Mouse (Mus musculus): ENCODE measurements around the gene Slc29a1. TPM values are rescaled to one million over a fixed set of nuclear protein-coding genes. Genes with fewer than 3 reads are reported as not detected.

The Slc29a1 gene
- polyA plus RNA-seq, 1 experiment from 2014 or later, result 53.4 TPM

- WGBS, result under 1% methylated on average over 41 of the region's 41 CpGs
- Histone ChIP-seq H3K4me1 (peaks cover 40% of the 10 kb centered on the region), H3K27me3 (replicated peaks; ENCODE audit: low read depth, poor library complexity, severe bottlenecking) (no peaks in the 10 kb centered on the region)
Measured at GRCm38 (mm10) chr17:45573087-45573779, 26.2 kb downstream of the Slc29a1 start, which contains the start of gene Hsp90ab1. TSS of gene Hsp90ab1 (minus strand) at chr17:45573271.

GRCm38 (mm10) chr17:45572103-45573086 is 27.0 kb downstream of the Slc29a1 start:
- under 1% methylated on average over 57 of the region's 57 CpGs for WGBS
- peaks cover 48% of the 10 kb centered on the region for H3K36me3 ChIP-seq (replicated peaks)
- H3K27ac ChIP-seq (replicated peaks), result peak overlapping the region; percentile 99
- H3K4me1 ChIP-seq, result peaks cover 41% of the 10 kb centered on the region
- H3K27me3 ChIP-seq (replicated peaks; ENCODE audit: low read depth, poor library complexity, severe bottlenecking), result no peaks in the 10 kb centered on the region
- peak overlapping the region; percentile 100 for H3K4me3 ChIP-seq
- no peaks in the 10 kb centered on the region for H3K9me3 ChIP-seq
- peak; percentile 92 for DNase-seq (ENCODE audit: low spot score)

More at GRCm38 (mm10) chr17:45573087-45573779, 26.2 kb downstream of the Slc29a1 start, which contains the start of gene Hsp90ab1:
- Histone ChIP-seq H3K9me3 (no peaks in the 10 kb centered on the region), H3K4me3 (peak within 1 kb of the TSS; percentile 100), H3K27ac (replicated peaks) (peak within 1 kb of the TSS; percentile 99), H3K36me3 (replicated peaks) (peaks cover 40% of the 10 kb centered on the region)
- peak; percentile 99 for DNase-seq (ENCODE audit: low spot score)

- Histone ChIP-seq H3K36me3 (replicated peaks) (peaks cover 71% of the 10 kb centered on the region), H3K4me3 (peak overlapping the region; percentile 1; the same call in 1 of the 2 replicates), H3K9me3 (no peaks in the 10 kb centered on the region), H3K27ac (replicated peaks) (no peak overlapping the region), H3K4me1 (peaks cover 58% of the 10 kb centered on the region), H3K27me3 (replicated peaks; ENCODE audit: low read depth, poor library complexity, severe bottlenecking) (no peaks in the 10 kb centered on the region)
- DNase-seq (ENCODE audit: low spot score), result peak; percentile 9
- 83% methylated on average over 4 of the region's 4 CpGs for WGBS
Measured at GRCm38 (mm10) chr17:45569999-45570398, 29.4 kb downstream of the Slc29a1 start.

GRCm38 (mm10) chr17:45568990-45569389 is 30.4 kb downstream of the Slc29a1 start:
- Histone ChIP-seq H3K27me3 (replicated peaks; ENCODE audit: low read depth, poor library complexity, severe bottlenecking) (no peaks in the 10 kb centered on the region), H3K27ac (replicated peaks) (no peak overlapping the region), H3K4me3 (no peak overlapping the region), H3K4me1 (peaks cover 58% of the 10 kb centered on the region), H3K36me3 (replicated peaks) (peaks cover 71% of the 10 kb centered on the region), H3K9me3 (no peaks in the 10 kb centered on the region)
- WGBS, result 89% methylated on average over 12 of the region's 12 CpGs
- peak; percentile 10 for DNase-seq (ENCODE audit: low spot score)

GRCm38 (mm10) chr17:45567162-45567601 is 32.2 kb downstream of the Slc29a1 start:
- DNase-seq (ENCODE audit: low spot score), result no peak
- Histone ChIP-seq H3K4me3 (peak overlapping the region; percentile 30), H3K27ac (replicated peaks) (no peak overlapping the region), H3K4me1 (peaks cover 60% of the 10 kb centered on the region), H3K36me3 (replicated peaks) (peaks cover 71% of the 10 kb centered on the region), H3K9me3 (no peaks in the 10 kb centered on the region), H3K27me3 (replicated peaks; ENCODE audit: low read depth, poor library complexity, severe bottlenecking) (no peaks in the 10 kb centered on the region)
- 32% methylated on average over 4 of the region's 4 CpGs for WGBS

- Histone ChIP-seq H3K36me3 (replicated peaks) (peaks cover 65% of the 10 kb centered on the region), H3K4me3 (peak overlapping the region; percentile 30)
- 76% methylated on average over 18 of the region's 18 CpGs for WGBS
Measured at GRCm38 (mm10) chr17:45566360-45567161, 32.8 kb downstream of the Slc29a1 start.

GRCm38 (mm10) chr17:45566031-45566359 is 33.4 kb downstream of the Slc29a1 start:
- Histone ChIP-seq H3K4me1 (peaks cover 51% of the 10 kb centered on the region), H3K36me3 (replicated peaks) (peaks cover 59% of the 10 kb centered on the region), H3K4me3 (peak overlapping the region; percentile 6; the same call in 1 of the 2 replicates), H3K27me3 (replicated peaks; ENCODE audit: low read depth, poor library complexity, severe bottlenecking) (no peaks in the 10 kb centered on the region), H3K27ac (replicated peaks) (no peak overlapping the region), H3K9me3 (no peaks in the 10 kb centered on the region)
- 86% methylated on average over 1 of the region's 1 CpGs for WGBS
- no peak for DNase-seq (ENCODE audit: low spot score)

More at GRCm38 (mm10) chr17:45566360-45567161, 32.8 kb downstream of the Slc29a1 start:
- Histone ChIP-seq H3K9me3 (no peaks in the 10 kb centered on the region), H3K4me1 (peaks cover 56% of the 10 kb centered on the region), H3K27ac (replicated peaks) (no peak overlapping the region), H3K27me3 (replicated peaks; ENCODE audit: low read depth, poor library complexity, severe bottlenecking) (no peaks in the 10 kb centered on the region)
- peak; percentile 44 for DNase-seq (ENCODE audit: low spot score)

- WGBS, result 95% methylated on average over 11 of the region's 11 CpGs
- H3K4me1 ChIP-seq, result peaks cover 42% of the 10 kb centered on the region
- H3K27ac ChIP-seq (replicated peaks), result peak overlapping the region; percentile 94
- no peaks in the 10 kb centered on the region for H3K27me3 ChIP-seq (replicated peaks; ENCODE audit: low read depth, poor library complexity, severe bottlenecking)
- H3K9me3 ChIP-seq, result no peaks in the 10 kb centered on the region
- H3K4me3 ChIP-seq, result peak overlapping the region; percentile 94
- DNase-seq (ENCODE audit: low spot score), result no peak
- peaks cover 54% of the 10 kb centered on the region for H3K36me3 ChIP-seq (replicated peaks)
Measured at GRCm38 (mm10) chr17:45565103-45565502, 34.3 kb downstream of the Slc29a1 start.

- Histone ChIP-seq H3K27ac (replicated peaks) (peak overlapping the region; percentile 94), H3K4me1 (peaks cover 39% of the 10 kb centered on the region), H3K9me3 (no peaks in the 10 kb centered on the region), H3K36me3 (replicated peaks) (peaks cover 49% of the 10 kb centered on the region), H3K4me3 (peak overlapping the region; percentile 94), H3K27me3 (replicated peaks; ENCODE audit: low read depth, poor library complexity, severe bottlenecking) (no peaks in the 10 kb centered on the region)
- WGBS, result 13% methylated on average over 18 of the region's 18 CpGs
- DNase-seq (ENCODE audit: low spot score), result peak; percentile 43
Measured at GRCm38 (mm10) chr17:45564531-45565084, 34.8 kb downstream of the Slc29a1 start.

- 0 out of 2 replicates have a peak, but pooled peaks cover 3% of the 10 kb centered on the region for H3K27me3 ChIP-seq (replicated peaks; ENCODE audit: low read depth, poor library complexity, severe bottlenecking)
- no peaks in the 10 kb centered on the region for H3K9me3 ChIP-seq
- H3K4me1 ChIP-seq, result peaks cover 40% of the 10 kb centered on the region
- H3K36me3 ChIP-seq (replicated peaks), result peaks cover 42% of the 10 kb centered on the region
- peak within 1 kb of the TSS; percentile 94 for H3K27ac ChIP-seq (replicated peaks)
- H3K4me3 ChIP-seq, result peak within 1 kb of the TSS; percentile 94
- DNase-seq (ENCODE audit: low spot score), result peak; percentile 94
- WGBS, result 2% methylated on average over 60 of the region's 61 CpGs
Measured at GRCm38 (mm10) chr17:45563655-45564530, 35.5 kb downstream of the Slc29a1 start, which contains the start of gene Slc35b2. TSS of gene Slc35b2 (plus strand) at chr17:45563874.

GRCm38 (mm10) chr17:45563216-45563615 is 36.2 kb downstream of the Slc29a1 start:
- WGBS, result 74% methylated on average over 12 of the region's 12 CpGs
- Histone ChIP-seq H3K4me3 (peak overlapping the region; percentile 94; the same call in 1 of the 2 replicates), H3K27ac (replicated peaks) (no peak overlapping the region), H3K4me1 (peaks cover 46% of the 10 kb centered on the region), H3K9me3 (no peaks in the 10 kb centered on the region), H3K27me3 (replicated peaks; ENCODE audit: low read depth, poor library complexity, severe bottlenecking) (0 out of 2 replicates have a peak, but pooled peaks cover 3% of the 10 kb centered on the region), H3K36me3 (replicated peaks) (peaks cover 35% of the 10 kb centered on the region)
- no peak for DNase-seq (ENCODE audit: low spot score)
